Mouse (Mus musculus): ENCODE results near the gene Slc9a2. TPM values are rescaled to one million over a fixed set of nuclear protein-coding genes. Genes with fewer than 3 reads are reported as not detected.

Slc9a2 gene
- polyA plus RNA-seq, 1 experiment from 2014 or later, result 3.0 TPM

- Histone ChIP-seq H3K9ac (ENCODE audit: low read depth, low read length) (no peak overlapping the region), H3K4me3 (ENCODE audit: low read depth, low read length) (no peak overlapping the region), H3K36me3 (ENCODE audit: control insufficient read depth, insufficient read depth) (peaks cover 33% of the 10 kb centered on the region), H3K27me3 (replicated peaks; ENCODE audit: control insufficient read depth, insufficient read depth, low read length) (no peaks in the 10 kb centered on the region), H3K27ac (ENCODE audit: low read depth, low read length) (no peak overlapping the region), H3K4me2 (replicated peaks; ENCODE audit: low read depth) (no peak overlapping the region), H3K9me3 (ENCODE audit: control insufficient read depth) (peaks cover 6% of the 10 kb centered on the region; the same call in 1 of the 2 replicates), H3K4me1 (replicated peaks; ENCODE audit: control insufficient read depth, insufficient read depth, low read length) (0 out of 2 replicates have a peak, but pooled peaks cover 6% of the 10 kb centered on the region)
- TF ChIP-seq CTCF (IDR thresholded peaks at IDR 0.05; ENCODE audit: low read depth), result no peak
- peak; percentile 65 for ATAC-seq
- 45% methylated on average over 2 of the region's 2 CpGs for WGBS
These were observed 95.7 kb downstream of the Slc9a2 start for GRCm38 (mm10) chr1:40776102-40776501.

- no peak overlapping the region for H3K27ac ChIP-seq (ENCODE audit: low read depth, low read length)
- H3K4me1 ChIP-seq (replicated peaks; ENCODE audit: control insufficient read depth, insufficient read depth, low read length), result 0 out of 2 replicates have a peak, but pooled peaks cover 6% of the 10 kb centered on the region
- ATAC-seq, result no peak
- H3K9me3 ChIP-seq (ENCODE audit: control insufficient read depth), result peaks cover 6% of the 10 kb centered on the region; the same call in 1 of the 2 replicates
- TF ChIP-seq CTCF (IDR thresholded peaks at IDR 0.05; ENCODE audit: low read depth), result no peak
- H3K4me2 ChIP-seq (replicated peaks; ENCODE audit: low read depth), result no peak overlapping the region
- no peaks in the 10 kb centered on the region for H3K27me3 ChIP-seq (replicated peaks; ENCODE audit: control insufficient read depth, insufficient read depth, low read length)
- WGBS, result 36% methylated on average over 3 of the region's 3 CpGs
- H3K4me3 ChIP-seq (ENCODE audit: low read depth, low read length), result no peak overlapping the region
- H3K9ac ChIP-seq (ENCODE audit: low read depth, low read length), result no peak overlapping the region
- peaks cover 33% of the 10 kb centered on the region for H3K36me3 ChIP-seq (ENCODE audit: control insufficient read depth, insufficient read depth)
These were observed 96.4 kb downstream of the Slc9a2 start for GRCm38 (mm10) chr1:40776763-40777162.

GRCm38 (mm10) chr1:40783450-40783849 lies 103.1 kb downstream of the Slc9a2 start:
- Histone ChIP-seq H3K27ac (ENCODE audit: low read depth, low read length) (no peak overlapping the region), H3K9ac (ENCODE audit: low read depth, low read length) (no peak overlapping the region), H3K4me1 (replicated peaks; ENCODE audit: control insufficient read depth, insufficient read depth, low read length) (no peaks in the 10 kb centered on the region), H3K4me2 (replicated peaks; ENCODE audit: low read depth) (no peak overlapping the region), H3K4me3 (ENCODE audit: low read depth, low read length) (no peak overlapping the region), H3K9me3 (ENCODE audit: control insufficient read depth) (peaks cover 6% of the 10 kb centered on the region; the same call in 1 of the 2 replicates), H3K36me3 (ENCODE audit: control insufficient read depth, insufficient read depth) (peaks cover 30% of the 10 kb centered on the region), H3K27me3 (replicated peaks; ENCODE audit: control insufficient read depth, insufficient read depth, low read length) (no peaks in the 10 kb centered on the region)
- WGBS, result 95% methylated on average over 7 of the region's 7 CpGs
- no peak for TF ChIP-seq CTCF (IDR thresholded peaks at IDR 0.05; ENCODE audit: low read depth)
- ATAC-seq, result no peak

- Histone ChIP-seq H3K4me1 (replicated peaks; ENCODE audit: control insufficient read depth, insufficient read depth, low read length) (no peaks in the 10 kb centered on the region), H3K9me3 (ENCODE audit: control insufficient read depth) (peaks cover 1% of the 10 kb centered on the region; the same call in 1 of the 2 replicates), H3K36me3 (ENCODE audit: control insufficient read depth, insufficient read depth) (peaks cover 22% of the 10 kb centered on the region), H3K4me2 (replicated peaks; ENCODE audit: low read depth) (no peak overlapping the region), H3K9ac (ENCODE audit: low read depth, low read length) (no peak overlapping the region), H3K27me3 (replicated peaks; ENCODE audit: control insufficient read depth, insufficient read depth, low read length) (no peaks in the 10 kb centered on the region), H3K27ac (ENCODE audit: low read depth, low read length) (no peak overlapping the region), H3K4me3 (ENCODE audit: low read depth, low read length) (no peak overlapping the region)
- WGBS, result 94% methylated on average over 9 of the region's 9 CpGs
- TF ChIP-seq CTCF (IDR thresholded peaks at IDR 0.05; ENCODE audit: low read depth), result no peak
- no peak for ATAC-seq
These were observed 103.9 kb downstream of the Slc9a2 start for GRCm38 (mm10) chr1:40784306-40784705.

- TF ChIP-seq CTCF (IDR thresholded peaks at IDR 0.05; ENCODE audit: low read depth), result no peak
- ATAC-seq, result peak; percentile 40
- Histone ChIP-seq H3K4me3 (ENCODE audit: low read depth, low read length) (no peak overlapping the region), H3K36me3 (ENCODE audit: control insufficient read depth, insufficient read depth) (peaks cover 7% of the 10 kb centered on the region; the same call in 1 of the 2 replicates), H3K27me3 (replicated peaks; ENCODE audit: control insufficient read depth, insufficient read depth, low read length) (no peaks in the 10 kb centered on the region), H3K4me2 (replicated peaks; ENCODE audit: low read depth) (no peak overlapping the region), H3K4me1 (replicated peaks; ENCODE audit: control insufficient read depth, insufficient read depth, low read length) (no peaks in the 10 kb centered on the region), H3K27ac (ENCODE audit: low read depth, low read length) (no peak overlapping the region), H3K9ac (ENCODE audit: low read depth, low read length) (no peak overlapping the region), H3K9me3 (ENCODE audit: control insufficient read depth) (no peaks in the 10 kb centered on the region)
- 51% methylated on average over 11 of the region's 11 CpGs for WGBS
These were observed 105.6 kb downstream of the Slc9a2 start for GRCm38 (mm10) chr1:40785876-40786445.

- no peak overlapping the region for H3K9ac ChIP-seq (ENCODE audit: low read depth, low read length)
- H3K9me3 ChIP-seq (ENCODE audit: control insufficient read depth), result no peaks in the 10 kb centered on the region
- no peak for ATAC-seq
- 80% methylated on average over 6 of the region's 6 CpGs for WGBS
- no peaks in the 10 kb centered on the region for H3K27me3 ChIP-seq (replicated peaks; ENCODE audit: control insufficient read depth, insufficient read depth, low read length)
- H3K4me1 ChIP-seq (replicated peaks; ENCODE audit: control insufficient read depth, insufficient read depth, low read length), result no peaks in the 10 kb centered on the region
- H3K36me3 ChIP-seq (ENCODE audit: control insufficient read depth, insufficient read depth), result no peaks in the 10 kb centered on the region
- H3K4me2 ChIP-seq (replicated peaks; ENCODE audit: low read depth), result no peak overlapping the region
- H3K27ac ChIP-seq (ENCODE audit: low read depth, low read length), result no peak overlapping the region
- no peak for TF ChIP-seq CTCF (IDR thresholded peaks at IDR 0.05; ENCODE audit: low read depth)
- H3K4me3 ChIP-seq (ENCODE audit: low read depth, low read length), result no peak overlapping the region
These were observed 108.6 kb downstream of the Slc9a2 start for GRCm38 (mm10) chr1:40788956-40789355.

All from intestine, postnatal 0 days (tissue).